Mouse (Mus musculus) thymus, postnatal 25 days (tissue): ENCODE measurements around the gene Gpr156.

Experiments used
- DNase-seq: peaks from one replicate; pipeline ENCODE4 v3.0.0; 2022

The Gpr156 gene

GRCm38 (mm10) chr16:37916138-37916817, at the start of gene Gpr156:
Gene Gpr156, plus strand, starts transcription at chr16:37916496.
- peak; percentile 35 for DNase-seq

GRCm38 (mm10) chr16:37867791-37868505, 48.3 kb upstream of the Gpr156 start, which contains the start of gene Lrrc58:
Gene Lrrc58, plus strand, starts transcription at chr16:37868389.
- DNase-seq, result peak; percentile 89

GRCm38 (mm10) chr16:37868506-37869469, 47.5 kb upstream of the Gpr156 start:
- no peak for DNase-seq

DNA sequence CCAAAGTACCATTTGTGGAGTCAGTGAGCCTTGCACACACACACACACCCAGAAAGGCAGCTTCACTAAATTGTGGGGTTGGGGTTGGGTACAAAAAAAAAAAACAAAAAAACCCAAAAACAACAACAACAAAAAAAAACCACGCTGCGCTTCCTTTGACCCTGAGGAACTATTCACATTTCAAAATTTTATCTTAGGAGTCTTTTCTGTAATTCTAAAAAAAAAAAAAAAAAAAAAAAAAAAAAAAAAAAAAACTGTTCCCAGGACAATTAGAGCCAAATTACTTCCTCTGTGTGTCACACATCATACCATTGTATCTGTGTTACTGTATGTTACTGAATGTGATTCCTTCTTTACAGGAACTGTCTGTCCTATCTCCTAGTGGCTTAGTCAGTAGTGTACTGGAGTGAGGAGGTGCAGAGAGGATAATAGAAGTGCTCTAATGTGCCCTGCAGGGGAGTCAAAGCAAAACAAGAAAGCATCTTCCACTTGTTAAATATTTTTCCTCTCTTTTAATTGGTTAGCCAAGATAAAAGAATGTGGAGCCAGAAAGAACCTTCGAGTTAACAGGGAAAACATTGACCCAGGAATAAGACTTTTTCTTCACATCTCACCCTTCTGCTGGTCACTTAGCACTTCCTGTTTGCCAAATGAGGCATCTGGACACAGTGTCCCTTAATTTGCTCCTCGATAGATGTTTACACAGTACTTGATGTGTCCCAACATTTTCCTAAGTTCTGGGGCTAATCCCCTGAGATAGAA, 46.6 kb upstream of the Gpr156 start:
- DNase-seq, result no peak

DNA sequence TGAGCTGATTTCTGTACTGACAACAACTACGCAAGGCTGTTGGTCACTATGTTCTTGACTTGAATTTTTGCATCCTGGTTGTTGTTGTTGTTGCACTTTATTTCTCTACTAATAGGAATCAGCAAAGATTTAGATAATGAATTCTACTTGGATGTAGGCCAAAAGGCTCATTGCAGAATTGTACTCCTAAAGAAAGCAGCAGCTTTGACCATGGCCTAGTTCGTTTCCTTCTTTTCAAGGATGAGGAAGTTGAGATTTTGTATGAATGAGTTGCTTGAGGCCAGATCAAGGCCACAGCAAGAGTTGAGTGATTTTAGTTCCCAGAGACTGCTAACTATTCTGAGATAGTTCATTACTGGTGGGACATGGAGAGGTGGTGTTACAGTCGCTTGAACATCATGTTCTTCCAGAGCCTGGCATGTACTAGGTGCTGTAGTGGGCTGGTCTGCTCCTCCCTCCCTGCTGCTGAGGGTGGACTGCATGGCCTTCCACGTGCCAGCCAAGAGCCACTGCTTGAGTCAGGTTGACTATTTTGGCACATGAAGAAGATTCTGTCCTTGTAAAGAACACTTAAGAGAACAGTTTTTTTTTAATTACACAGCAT, 45.1 kb upstream of the Gpr156 start:
- DNase-seq, result no peak

DNA sequence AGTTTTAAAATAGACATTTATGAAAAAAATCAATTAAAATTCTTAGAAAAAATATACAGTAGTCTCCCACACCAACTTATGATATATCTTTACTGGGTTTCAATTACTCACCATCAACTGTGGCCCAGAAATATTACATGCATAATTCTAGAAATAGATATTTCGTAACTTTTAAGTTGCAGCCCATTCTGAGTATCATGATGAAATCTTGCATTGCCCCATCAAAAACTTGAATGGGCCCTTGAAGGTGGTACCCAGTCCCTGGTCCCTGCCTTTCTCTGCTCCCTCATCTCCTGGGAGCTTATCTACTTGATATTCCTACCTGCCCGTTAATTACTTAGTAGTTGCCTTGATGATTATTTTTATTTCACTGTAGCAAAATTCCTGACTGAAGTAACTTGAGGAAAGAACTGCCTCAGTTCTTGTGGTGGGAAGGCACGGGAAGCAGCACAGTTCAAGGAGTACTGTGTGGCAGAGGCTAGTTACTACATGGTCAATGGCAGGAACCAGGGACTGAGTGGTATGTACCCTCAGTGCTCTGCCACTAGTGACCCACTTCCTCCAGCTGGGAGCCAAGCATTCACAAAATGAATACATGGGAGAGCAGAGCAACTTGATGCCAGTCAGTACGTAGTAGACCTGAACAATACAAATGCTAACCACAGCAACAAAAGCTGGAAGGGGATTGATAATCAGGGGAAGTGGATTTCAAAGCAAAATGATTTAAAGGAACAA, 41.6 kb upstream of the Gpr156 start:
- DNase-seq, result no peak

DNA sequence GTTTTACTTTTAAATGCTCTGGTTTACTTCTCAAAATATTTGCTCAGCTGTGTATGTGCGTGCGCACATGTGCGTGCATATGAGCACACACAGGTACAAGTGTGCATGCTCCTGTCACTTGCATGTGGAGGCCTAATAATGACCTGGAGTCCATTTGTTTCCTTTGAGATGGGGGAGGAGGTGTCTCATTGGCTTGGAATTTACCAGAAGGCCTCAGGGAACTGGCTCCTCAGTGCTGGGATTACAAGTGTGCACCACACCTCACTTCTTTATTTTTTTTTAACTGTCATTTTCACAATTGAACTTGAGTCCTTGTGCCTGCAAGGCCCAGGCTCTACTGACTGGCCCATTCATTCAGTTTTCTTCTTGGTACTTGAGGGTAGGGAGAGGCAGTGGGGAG, 38.9 kb upstream of the Gpr156 start:
- no peak for DNase-seq

GRCm38 (mm10) chr16:37878951-37879505, 37.3 kb upstream of the Gpr156 start:
- DNase-seq, result no peak

- no peak for DNase-seq
Observed at GRCm38 (mm10) chr16:37879750-37880419, 36.4 kb upstream of the Gpr156 start.

GRCm38 (mm10) chr16:37881168-37881567, 35.1 kb upstream of the Gpr156 start:
- DNase-seq, result no peak

GRCm38 (mm10) chr16:37888986-37889385, 27.3 kb upstream of the Gpr156 start:
- no peak for DNase-seq

GRCm38 (mm10) chr16:37892667-37893066, 23.6 kb upstream of the Gpr156 start:
- no peak for DNase-seq

DNA sequence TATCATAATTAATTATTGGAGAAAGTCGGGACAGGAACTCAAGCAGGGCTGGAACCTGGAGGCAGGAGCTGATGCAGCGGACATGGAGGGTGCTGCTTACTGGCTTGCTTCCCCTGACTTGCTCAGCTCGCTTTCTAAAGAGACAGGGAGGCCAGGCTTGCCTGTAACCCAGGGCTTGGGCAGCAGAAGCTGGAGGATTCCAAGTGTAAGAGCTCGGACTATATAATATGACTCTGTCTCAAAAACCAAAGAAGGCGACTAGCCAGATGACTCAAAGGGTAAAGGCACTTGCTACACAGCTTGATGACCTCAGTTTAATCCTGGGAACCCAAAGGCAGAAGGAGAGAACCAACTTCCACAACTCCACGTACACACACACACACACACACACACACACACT, 22.9 kb upstream of the Gpr156 start:
- no peak for DNase-seq

DNA sequence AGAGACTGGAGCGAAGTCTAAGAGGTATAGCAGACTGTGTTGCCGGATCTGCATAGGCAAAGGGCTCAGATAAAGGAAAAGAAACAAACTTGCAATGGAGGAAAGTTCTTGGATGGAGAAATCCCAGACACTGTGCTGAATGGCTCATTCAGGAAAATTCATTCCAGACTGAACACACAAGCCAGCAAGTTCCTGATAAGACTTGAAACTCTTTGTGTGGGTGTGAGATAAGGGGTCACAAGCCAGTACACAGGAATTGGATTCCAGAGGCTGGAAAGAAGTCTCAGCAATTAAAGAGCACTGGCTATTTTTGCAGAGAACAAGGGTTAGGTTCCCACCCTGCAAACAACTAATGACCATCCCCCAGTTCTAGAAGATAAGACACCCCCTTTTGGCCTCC, 22.4 kb upstream of the Gpr156 start:
- DNase-seq, result no peak

- no peak for DNase-seq
Observed at GRCm38 (mm10) chr16:37898790-37899189, 17.5 kb upstream of the Gpr156 start.

DNA sequence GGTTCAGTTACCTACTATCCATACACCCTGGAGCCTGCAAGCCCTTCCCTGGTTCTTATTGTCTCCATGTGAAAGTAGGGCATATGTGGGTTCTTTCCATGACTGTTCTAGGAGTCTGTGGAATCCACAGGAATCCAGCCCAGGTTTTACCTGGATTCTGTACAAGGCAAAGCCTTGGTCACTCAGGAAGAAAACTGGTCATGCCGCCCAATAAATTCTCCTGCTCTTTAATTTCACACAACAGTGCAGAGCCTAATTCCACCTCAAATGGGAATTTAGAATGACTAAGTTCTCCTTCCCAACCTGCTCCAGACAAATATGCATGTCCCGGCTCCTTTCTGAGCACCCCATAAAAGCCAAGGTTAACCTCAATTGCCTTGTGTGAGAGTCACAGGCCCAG, 16.9 kb upstream of the Gpr156 start:
- DNase-seq, result no peak

DNA sequence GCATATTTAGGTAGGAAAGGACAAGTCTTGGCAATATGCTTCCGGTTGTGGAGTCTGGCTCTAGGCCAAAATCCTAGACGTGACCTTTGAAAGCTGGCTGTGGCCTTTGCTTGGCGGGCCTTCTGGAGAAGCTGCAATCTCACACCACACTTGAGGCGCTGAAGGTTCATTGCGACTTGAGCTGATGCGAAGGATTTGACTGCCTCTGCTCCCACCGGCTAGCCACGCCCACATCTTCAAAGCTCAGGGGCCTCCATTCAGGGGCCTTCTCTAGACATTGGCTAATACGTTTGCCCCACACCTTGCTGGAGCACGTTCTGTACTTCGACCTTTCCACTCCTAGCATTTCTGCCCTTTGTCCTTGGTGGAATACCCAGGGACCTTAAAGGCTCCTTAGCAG, 15.0 kb upstream of the Gpr156 start:
- no peak for DNase-seq

DNA sequence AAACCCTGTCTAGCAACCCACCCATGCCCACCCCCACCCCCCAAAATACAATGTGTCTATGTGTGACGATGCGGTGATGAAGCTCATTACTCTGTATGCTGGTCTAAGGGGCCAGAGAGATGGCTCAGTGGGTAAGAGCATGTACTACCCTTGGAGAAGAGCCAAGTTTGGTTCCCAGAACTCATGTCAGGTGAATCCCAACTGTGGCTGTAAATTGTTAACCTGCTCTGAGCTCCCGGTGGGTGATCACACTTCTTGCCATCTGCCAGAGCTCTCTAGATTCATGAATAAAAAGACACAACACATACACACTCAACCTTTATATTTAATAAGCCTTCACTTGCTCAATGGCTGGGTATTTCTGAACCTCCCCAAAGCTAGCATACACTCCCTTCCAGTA, 9.8 kb upstream of the Gpr156 start:
- no peak for DNase-seq

DNA sequence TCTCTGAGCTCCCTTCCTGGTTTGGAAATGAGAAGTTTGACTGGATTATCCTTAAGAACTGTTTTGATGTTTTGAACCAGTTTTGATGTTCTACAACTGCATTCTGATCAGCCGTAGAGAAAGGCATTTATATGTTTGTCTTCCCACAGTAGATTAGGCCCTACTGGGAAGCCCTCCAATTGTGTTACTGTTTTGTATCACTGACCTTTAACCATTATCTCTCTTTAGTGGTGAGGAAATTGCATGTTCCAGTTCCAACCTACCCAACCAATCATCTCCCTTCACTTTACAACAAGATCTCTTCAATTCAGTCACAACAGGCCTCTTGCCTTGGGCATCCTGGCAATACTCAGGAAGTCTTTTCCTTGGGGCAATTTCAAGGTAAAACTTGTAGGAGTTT, 5.2 kb upstream of the Gpr156 start:
- no peak for DNase-seq

DNA sequence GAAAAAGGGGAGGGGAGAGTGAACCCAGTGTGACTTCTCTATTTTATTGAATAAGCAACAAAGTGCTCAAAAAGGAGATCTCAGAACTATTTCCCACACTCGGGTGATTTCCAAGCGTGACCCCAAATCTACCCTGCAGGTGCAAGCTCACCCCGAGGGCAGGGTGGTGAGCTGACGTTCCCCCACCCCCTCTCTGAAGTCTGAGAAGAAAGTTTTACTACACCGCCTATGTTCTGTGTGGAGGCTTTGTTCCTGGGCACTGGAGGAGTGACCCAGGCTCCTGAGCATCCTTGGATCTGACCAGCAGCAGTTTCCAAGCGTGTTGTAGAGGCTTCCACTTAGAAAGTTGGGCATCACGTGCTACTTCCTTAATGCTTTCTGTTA, 514 bp downstream of the Gpr156 start:
- peak; percentile 56 for DNase-seq

- DNase-seq, result no peak
Observed at GRCm38 (mm10) chr16:37919000-37919399, 2.7 kb downstream of the Gpr156 start.
